In genomic region chr8:121841242-121841641, GRCm38 (mm10) we compare ENCODE assay signal across 8 mouse cellular contexts. TPM values are rescaled to one million over a fixed set of nuclear protein-coding genes. Genes with fewer than 3 reads are reported as not detected.
DNase-seq lines count a peak whose midpoint lies in the region; ATAC-seq and TF ChIP-seq lines count a peak whose summit lies in the region.

No protein-coding gene starts in this region.

- no peaks in the 10 kb centered on the region for H3K79me2 ChIP-seq in liver, adult 2 months (ENCODE audit: control insufficient read depth, insufficient read depth, low read length)

- no peak overlapping the region for H3K9ac ChIP-seq in lung, embryonic 14.5 days
- no peak overlapping the region for H3K9ac ChIP-seq in liver, adult 2 months (ENCODE audit: low read depth, low read length)

- H3K27ac ChIP-seq in lung, embryonic 14.5 days (ENCODE audit: low read depth): no peak overlapping the region
- no peak overlapping the region for H3K27ac ChIP-seq in cortical plate, adult 2 months (ENCODE audit: insufficient read depth, low read length)
- no peak overlapping the region for H3K27ac ChIP-seq in liver, adult 2 months (replicated peaks; ENCODE audit: insufficient read depth, low read depth, low read length)

- no peak for DNase-seq in lung, embryonic 14.5 days
- DNase-seq in lung, postnatal 25 days (ENCODE audit: low spot score): no peak
- peak; percentile 79 for DNase-seq in WW6 (ENCODE audit: low read depth, low spot score)
- DNase-seq in induced T-regulatory cell, adult 2 months (ENCODE audit: low read depth): peak; percentile 64
- no peak for DNase-seq in liver, adult 2 months (ENCODE audit: extremely low read depth, low read depth, low spot score)
- DNase-seq in right cerebral cortex, adult 18-20 months: peak; percentile 69
- DNase-seq in urinary bladder, postnatal 10 days (ENCODE audit: low spot score): no peak

- peak; percentile 63 for TF ChIP-seq CTCF in lung, embryonic 14.5 days (IDR thresholded peaks at IDR 0.05; ENCODE audit: low read depth)
- TF ChIP-seq CTCF in cortical plate, adult 2 months (IDR thresholded peaks at IDR 0.05; ENCODE audit: extremely low read depth, insufficient read depth, low read length): peak; percentile 74
- peak; percentile 57 for TF ChIP-seq CTCF in liver, adult 2 months (IDR thresholded peaks at IDR 0.05; ENCODE audit: low read depth, low read length)

- 52% methylated on average over 8 of the region's 8 CpGs for WGBS in lung, embryonic 14.5 days
- 48% methylated on average over 8 of the region's 8 CpGs for WGBS in liver, adult 2 months

- H3K27me3 ChIP-seq in lung, embryonic 14.5 days (ENCODE audit: insufficient read depth, low read length): no peaks in the 10 kb centered on the region
- no peaks in the 10 kb centered on the region for H3K27me3 ChIP-seq in liver, adult 2 months (ENCODE audit: control insufficient read depth, insufficient read depth, low read length)

- no peaks in the 10 kb centered on the region for H3K9me3 ChIP-seq in lung, embryonic 14.5 days (ENCODE audit: low read depth, low read length)

- no peaks in the 10 kb centered on the region for H3K4me1 ChIP-seq in lung, embryonic 14.5 days (ENCODE audit: insufficient read depth)
- H3K4me1 ChIP-seq in cortical plate, adult 2 months (ENCODE audit: control insufficient read depth, insufficient read depth, low read length): no peaks in the 10 kb centered on the region
- H3K4me1 ChIP-seq in liver, adult 2 months (ENCODE audit: control insufficient read depth, insufficient read depth, low read length): no peaks in the 10 kb centered on the region

- TF ChIP-seq POLR2A in cortical plate, adult 2 months (IDR thresholded peaks at IDR 0.05; ENCODE audit: extremely low read depth, insufficient read depth, low read length): no peak
- TF ChIP-seq POLR2A in liver, adult 2 months (IDR thresholded peaks at IDR 0.05; ENCODE audit: extremely low read depth, insufficient read depth, low read length): no peak

- no peak overlapping the region for H3K4me2 ChIP-seq in lung, embryonic 14.5 days

- no peak for ATAC-seq in lung, embryonic 14.5 days (ENCODE audit: insufficient read depth)

- H3K36me3 ChIP-seq in lung, embryonic 14.5 days (ENCODE audit: insufficient read depth): no peaks in the 10 kb centered on the region
- H3K36me3 ChIP-seq in liver, adult 2 months (ENCODE audit: control insufficient read depth, insufficient read depth, low read length): no peaks in the 10 kb centered on the region

- no peak overlapping the region for H3K4me3 ChIP-seq in lung, embryonic 14.5 days (ENCODE audit: low read depth, low read length)
- H3K4me3 ChIP-seq in cortical plate, adult 2 months (ENCODE audit: insufficient read depth, low read length): no peak overlapping the region
- H3K4me3 ChIP-seq in liver, adult 2 months (ENCODE audit: insufficient read depth, low read depth, low read length): no peak overlapping the region

RNA-seq across cellular contexts. Expression of gene Klhdc4, which starts 11.9 kb away (rescaled TPM):
- polyA plus RNA-seq in lung, embryonic 14.5 days (2014; fragmentation: Nextera tagmentation; extraction: Ambion mirVana): 42.2 and 47.7 TPM in 2 replicates
- 46.8 and 51.7 TPM in 2 replicates for polyA plus RNA-seq in cortical plate, adult 2 months (2012; rRNA removed)
- 14.3 and 14.8 TPM in 2 replicates for total RNA-seq in liver, adult 2 months (2014; rRNA removed)
- polyA plus RNA-seq in liver, adult 2 months (2012; rRNA removed): 6.8 and 11.9 TPM in 2 replicates

Comparison
In these comparisons a context has a peak if more than half of its experiments do, and no peak if none do; other contexts are left out.
1. DNase-seq: peak in WW6 (single experiment), induced T-regulatory cell, adult 2 months (single experiment) and right cerebral cortex, adult 18-20 months (single experiment); none in lung, embryonic 14.5 days (single experiment), lung, postnatal 25 days (single experiment), liver, adult 2 months (single experiment) and urinary bladder, postnatal 10 days (single experiment).
2. Peak in every context shown above with its lines, with median percentiles within 50 percentile points of each other: CTCF ChIP-seq.